Mouse (Mus musculus) fibroblast of lung, adult 2 months (primary cell): Measurements from ENCODE around the gene Gm1123.

ENCODE experiments used
- DNase-seq: peaks from one replicate; pipeline ENCODE4 v3.0.0-alpha.2; 2011; ENCODE audit warnings: low read depth

Gene Gm1123

DNA sequence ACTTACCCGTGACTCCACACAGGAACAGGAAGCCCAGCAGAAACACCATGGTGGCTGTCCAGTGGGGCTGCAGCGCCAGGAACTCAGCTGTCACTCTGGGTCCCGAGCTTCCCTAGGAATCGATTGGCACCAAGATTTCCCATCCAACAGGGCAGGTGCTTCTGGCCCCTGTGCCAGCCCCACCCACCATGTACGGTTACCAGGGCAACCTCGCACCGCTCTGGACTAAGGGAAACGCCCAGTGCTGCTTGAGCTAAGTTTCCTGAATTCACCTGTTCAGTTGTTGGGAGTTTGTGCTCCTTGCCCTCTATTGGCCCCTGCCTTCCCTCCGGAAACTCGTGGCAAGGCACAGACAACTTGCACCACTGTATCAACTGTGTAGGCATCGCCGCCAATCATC, at the start of gene Gm1123:
TSS of gene Gm1123 (minus strand) at position 141 of the 400 bp plus-strand sequence.
- no peak for DNase-seq

DNA sequence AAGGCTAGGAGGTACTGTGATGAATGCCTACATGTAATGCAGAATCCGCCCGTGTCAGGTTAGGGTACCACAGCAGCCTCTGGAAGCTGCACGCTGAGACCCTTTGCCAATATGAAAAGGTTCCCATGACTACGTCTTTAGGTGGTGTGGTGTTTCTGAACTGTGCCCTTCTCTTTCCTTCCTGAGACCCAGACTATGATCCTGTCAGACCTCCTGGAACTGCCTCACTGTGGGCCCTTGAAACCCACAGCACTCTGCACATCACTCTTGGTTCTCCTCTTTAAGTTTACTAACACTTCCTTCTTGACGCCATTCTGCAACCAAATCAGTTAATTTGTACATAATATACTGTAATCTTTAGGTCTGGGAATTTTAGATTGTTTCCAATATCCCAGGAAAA, 46.2 kb upstream of the Gm1123 start:
- no peak for DNase-seq

DNA sequence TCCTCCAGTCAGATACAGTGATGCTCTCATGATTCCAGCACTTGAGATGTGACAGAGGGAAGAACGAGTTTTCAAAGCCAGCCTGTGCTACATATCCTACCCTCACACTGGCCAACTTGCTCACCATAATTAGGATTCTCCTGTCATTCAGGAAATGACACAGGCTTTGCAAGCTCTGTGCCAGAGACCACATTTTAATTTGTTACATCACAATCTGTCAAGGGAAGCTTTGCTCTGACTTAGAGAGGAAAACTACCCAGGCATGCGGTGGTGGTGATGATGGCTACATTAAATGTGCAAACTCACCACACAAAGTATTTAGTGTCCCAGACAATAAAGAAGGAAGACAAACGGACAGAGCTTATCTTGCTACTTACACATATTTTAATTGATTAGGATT, 45.8 kb upstream of the Gm1123 start:
- DNase-seq: no peak

DNA sequence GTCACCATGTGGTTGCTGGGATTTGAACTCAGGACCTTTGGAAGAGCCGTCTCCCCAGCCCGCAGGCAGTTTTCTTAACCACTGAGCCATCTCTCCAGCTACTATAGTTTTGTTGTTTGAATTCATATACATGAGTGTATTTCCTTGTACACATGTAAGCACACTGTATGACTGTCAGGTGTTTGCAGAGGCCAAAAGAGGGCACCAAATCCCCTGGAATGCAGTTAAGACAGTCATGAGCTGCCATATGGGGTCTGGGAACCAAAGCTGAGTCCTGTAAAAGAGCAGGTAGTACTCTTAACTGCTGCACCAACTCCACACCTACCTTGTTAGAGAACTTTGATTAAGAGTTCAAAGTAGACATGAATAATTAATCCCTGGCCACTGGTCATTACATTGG, 45.1 kb upstream of the Gm1123 start:
- no peak for DNase-seq

DNA sequence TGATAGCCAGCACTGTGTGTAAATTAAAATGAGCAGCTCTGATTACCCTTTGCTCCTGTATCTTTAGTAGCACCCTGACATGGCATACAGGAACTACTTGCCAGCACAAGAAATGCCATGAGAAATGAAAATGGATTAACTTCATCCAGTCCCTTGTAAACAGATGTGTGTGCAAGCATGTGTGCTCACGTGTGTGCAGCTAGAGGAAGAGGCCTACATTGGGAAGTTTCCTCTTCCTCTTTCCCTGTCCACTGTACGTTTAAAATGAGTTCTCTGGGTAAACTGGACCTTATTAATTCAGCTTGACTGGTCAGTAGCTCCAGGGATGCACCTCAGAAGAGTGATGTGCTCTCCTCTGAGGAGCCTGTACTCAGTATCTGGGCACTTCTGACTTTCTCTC, 38.9 kb upstream of the Gm1123 start:
- DNase-seq: no peak

DNA sequence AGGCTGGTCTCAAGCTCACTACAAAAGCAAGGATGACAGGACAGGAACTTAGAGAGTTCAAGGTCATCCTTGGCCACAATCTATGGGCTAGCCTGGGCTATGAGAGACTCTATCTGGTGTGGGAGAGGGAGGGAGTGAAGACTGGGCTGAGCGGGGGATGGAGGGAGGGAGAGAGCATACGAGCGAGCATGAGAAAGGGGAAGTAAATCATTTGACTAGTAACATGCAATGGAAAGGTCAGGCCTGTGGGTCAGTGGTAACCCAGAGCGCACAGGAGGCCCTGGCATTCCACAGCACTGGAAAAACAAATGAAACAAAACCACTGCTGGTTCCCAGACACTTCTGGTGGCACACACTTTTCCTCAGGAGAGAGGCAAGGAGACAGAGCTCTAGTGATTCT, 37.0 kb upstream of the Gm1123 start:
- DNase-seq: no peak

DNA sequence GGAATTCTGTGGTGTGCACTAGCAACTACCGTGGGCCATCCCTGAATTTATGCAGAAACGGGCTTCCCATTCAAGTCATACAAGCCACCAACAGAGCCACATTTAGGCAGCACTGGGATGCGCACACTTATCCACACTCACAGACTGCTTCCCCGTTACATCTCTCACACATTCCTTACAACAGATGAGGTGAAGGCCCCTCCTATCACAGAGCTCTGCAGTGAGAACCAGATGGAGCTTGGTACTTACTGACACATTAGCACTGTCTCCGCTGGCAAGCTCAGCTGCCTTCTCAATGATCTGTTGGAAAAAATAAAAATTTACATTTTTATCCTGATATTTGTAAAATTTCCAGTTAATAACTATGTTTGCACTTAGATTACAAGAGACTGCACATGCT, 29.8 kb upstream of the Gm1123 start:
- DNase-seq: no peak

DNA sequence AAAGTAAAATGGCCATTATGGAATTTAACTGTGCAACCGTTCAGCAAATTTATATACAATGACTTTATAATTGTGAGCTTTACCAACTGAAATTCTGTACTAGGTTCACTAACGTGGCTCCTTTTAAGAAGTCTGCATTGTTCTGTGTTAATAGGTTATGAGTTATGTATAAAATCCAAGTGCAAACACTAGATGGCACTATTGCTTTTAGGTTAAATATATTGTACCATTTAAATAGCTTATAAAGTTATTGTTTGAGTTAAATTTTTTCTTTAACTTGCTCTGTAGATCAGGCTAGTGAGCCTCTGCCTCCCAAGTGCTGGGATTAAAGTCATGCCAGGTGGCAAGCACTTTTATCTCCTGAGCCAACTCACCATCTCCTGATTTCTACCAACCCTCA, 28.7 kb upstream of the Gm1123 start:
- no peak for DNase-seq

DNA sequence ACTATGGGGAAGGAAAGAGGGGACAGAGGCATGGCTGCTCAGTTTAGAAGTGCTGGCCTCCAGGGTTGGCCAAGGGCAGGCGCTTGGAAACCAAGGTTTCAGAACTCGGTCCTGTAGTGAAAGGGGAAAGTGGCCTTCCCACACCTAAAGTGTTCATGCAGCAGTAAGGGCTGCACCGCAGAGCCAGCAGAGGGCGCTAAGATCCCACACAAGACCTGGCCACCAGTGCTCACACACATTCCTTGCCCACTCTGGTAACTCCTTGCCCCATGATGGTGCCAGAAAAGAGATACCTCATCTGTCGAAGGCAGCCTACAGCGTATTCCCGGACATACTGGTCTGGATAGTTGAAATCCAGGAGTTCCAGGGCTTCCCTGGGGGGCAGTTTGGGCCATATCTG, 27.0 kb upstream of the Gm1123 start:
- peak; percentile 33 for DNase-seq

DNA sequence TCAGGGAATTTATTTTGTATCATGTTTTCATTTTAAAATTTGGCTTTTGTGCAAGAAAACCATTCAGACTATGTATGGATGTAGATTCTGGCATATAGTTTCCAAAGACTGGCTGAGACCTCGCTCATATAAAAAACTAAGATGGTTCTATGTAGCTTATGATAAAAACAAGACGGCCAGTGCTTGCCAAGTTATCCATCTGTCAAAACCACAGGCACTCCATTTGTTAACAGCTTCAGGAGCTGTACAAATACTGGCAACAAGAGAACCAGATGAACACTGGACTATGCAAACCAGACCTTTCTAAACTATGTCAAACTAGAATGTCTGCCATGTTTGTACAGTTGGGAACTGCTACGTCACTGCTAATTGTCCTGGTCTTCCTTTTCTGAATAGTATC, 22.2 kb upstream of the Gm1123 start:
- no peak for DNase-seq

DNA sequence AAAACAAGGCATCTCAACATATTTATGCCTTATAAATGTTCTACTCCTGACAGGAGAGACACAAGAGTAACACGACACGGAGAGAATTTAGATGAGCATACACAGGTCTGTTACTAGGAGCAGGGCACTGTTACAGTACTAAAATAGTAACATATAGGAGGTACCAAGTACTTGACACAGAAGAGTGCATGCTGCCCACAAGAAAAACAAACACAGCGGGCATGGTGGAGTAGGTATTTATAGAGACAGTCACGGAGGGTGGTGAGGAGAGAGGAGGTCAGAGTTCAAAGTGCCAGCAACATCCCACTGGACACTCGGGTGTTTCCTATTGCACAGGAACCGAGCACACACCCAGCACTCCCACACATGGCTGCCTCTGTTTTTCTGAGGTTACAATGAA, 14.2 kb upstream of the Gm1123 start:
- no peak for DNase-seq

DNA sequence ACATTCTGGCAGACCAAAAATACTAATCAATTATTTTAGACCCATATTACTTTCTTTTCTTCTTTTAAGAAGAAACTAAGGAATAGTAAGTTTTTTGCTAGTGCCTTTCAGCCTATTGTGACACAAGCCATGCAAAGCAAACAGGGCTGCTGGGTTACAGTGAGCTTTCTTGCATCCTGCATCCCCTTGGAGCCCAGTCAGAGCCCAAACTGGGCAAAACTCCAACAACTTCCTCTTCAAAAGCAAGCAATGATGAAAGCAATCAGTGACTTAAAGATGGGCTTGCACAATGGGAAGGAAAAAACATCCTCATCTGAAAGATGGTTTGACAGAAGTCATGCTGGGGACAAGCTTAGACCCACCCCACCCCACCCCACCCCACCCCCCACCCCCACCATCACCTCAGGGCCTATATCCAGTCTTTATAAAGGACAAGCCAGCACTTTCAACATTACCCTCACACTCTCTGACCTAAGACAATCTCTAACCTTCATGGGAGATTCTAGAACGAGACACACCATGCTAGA, 13.3 kb upstream of the Gm1123 start:
- peak; percentile 19 for DNase-seq

DNA sequence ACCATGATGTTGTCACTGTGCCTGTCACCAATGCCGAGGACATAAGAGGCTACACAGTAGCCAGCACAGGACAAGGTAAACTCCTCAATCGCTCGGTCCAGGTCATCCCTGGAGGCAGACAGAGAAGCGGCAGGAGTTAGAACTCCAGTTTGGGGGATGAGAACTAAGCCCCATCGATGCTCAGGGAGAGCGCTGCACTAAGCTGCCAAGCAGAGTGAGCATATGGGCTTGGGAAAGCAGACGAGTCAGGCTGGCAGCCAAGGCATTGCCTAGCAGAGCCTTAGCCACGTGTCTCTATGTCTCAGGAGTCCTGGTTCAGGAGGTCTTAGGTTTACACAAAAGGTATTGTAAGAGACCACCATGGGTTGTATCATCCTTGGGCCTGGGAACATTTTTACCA, 9.2 kb upstream of the Gm1123 start:
- DNase-seq: no peak

DNA sequence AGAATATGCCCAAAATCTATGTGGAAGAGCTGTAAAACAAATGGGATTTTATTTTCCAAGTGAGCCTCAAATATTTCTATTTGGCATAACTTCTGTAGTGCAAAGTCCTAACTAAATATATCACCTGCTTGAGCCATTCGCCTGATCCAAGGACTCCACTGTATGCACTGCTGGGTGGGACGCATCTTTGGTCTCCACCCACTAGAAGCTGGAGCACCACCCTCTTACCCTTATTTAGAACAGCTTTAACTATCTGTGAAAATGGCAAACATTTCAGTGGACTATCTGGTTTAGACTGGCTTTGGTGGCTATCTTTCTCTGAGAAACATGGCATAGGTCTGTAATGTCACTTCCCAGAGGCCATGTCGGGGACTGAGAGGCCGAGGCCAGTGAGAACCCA, 7.1 kb upstream of the Gm1123 start:
- no peak for DNase-seq

DNA sequence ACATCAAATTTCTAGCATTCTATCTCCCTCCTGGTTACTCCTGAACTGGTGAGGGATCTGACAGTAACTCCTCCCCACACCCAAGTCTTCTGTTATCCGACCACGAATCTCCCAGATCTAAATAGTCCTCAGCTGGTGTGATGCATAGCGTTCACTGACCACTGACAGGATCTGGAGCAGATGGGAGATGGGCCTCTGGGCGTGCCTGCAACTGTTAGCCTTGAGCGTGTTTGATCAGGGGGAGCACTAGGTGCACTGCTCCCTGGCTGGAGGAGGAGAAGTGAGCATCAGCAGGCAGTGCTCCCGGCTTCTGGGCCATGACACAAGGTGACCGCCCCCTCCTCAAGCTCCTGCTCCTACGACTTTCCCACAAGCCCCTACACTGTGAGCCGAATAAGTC, 6.5 kb upstream of the Gm1123 start:
- no peak for DNase-seq

DNA sequence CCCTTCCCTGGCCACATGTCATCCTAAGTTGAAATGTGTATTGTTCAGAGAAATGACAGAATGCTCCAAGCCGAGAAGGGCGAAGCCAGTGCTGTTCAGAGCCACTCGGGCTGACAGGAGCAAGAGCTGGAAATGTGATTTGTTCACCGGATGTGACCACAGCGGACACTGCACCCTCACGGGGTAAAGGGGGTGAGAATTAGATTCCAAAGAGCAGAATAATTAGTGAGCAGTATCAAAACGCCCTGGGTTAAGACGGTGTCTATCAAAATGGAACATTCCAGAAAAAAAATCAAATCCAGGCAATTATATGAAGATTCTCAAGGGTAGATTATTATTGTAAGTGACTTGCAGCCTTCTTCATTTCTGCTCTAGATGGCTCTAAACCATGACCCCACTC, 1.4 kb downstream of the Gm1123 start:
- DNase-seq: no peak

DNA sequence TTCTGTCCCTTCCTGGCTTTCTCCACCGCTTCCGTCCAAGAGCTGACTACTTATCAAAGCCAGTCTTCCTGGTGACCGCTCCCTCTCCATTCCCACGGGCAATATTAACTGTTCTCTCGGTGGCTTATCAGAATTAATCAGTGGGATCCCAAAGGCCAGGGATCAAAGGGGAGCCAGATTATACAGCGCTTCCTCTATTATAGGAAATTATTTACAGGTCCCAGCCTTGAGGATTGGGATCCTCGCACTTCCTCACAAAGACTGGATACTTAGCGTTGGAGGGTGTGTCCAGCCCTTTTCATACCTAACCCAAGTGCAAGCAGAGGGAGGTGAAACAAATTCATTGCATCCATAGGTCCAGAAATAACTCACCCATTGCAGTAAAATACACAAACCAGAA, 3.5 kb downstream of the Gm1123 start:
- DNase-seq: no peak

DNA sequence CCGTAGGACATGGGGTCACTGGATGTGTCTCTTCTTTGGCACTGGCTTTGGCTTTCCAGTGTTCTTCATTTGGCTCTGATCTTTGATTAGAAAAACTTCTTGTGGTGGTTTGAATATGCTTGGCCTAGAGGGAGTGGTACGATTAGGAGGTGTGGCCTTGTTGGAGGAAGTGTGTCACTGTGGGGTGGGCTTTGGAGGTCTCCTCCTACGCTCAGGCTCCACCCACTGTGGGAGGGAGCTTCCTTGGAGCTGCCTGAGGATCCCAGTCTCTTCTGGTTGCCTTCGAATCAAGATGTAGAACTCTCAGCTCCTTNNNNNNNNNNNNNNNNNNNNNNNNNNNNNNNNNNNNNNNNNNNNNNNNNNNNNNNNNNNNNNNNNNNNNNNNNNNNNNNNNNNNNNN, 13.8 kb downstream of the Gm1123 start:
- no peak for DNase-seq

DNA sequence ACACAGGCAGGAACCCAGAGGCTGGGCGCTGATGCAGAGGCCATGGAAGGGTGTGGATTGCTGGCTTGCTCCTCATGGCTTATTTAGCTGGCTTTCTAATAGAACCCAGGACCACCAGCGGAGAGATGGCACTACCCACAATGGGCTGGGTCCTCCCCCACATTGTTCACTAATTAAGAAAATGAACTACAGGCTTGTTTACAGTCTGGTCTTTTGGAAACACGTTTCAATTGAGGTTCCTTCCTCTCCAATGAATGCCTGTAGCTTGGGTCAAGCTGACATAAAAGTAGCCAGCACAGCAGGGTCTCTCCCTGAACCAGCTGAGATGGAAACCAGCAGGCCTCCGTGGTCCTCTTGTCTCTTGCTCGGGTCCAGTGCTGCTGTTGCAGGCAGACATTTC, 14.3 kb downstream of the Gm1123 start:
- DNase-seq: no peak

DNA sequence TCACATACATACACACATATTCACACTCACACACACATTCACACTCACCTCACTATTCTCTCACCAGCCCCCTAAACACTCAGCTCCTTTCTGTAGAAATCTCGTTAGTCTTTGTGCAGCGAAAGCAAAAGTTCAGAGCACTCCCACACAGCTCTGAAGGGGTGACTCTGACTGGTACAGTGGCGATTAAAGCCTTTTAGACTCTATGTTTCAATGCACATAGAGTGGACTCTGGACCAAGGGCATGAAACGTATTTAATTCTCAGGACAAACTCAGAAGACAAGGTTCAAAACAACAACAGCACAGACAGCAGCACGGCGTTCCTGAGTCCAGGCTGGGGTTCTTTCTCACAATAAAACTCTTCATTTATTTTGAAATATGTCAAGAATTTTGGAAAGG, 17.8 kb downstream of the Gm1123 start:
- DNase-seq: no peak

DNA sequence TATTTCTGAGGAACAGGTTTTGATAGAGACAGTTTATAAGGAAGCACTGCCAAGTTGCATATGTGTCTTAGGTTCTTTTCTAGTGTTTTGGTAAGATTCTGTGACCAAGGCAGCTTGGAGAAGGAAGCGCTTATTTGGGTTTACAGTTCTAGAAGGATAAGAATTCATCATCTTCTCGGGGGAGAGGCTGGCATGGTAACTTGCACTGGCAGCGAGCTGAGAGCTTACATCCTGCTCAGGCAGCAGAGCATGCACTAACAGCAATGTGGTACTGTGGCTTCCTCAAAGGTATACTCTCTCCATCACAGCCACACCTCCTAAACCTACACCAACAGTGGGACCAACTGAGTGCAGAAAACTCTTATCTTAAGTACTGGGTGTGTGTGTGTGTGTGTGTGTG, 18.8 kb downstream of the Gm1123 start:
- DNase-seq: no peak

DNA sequence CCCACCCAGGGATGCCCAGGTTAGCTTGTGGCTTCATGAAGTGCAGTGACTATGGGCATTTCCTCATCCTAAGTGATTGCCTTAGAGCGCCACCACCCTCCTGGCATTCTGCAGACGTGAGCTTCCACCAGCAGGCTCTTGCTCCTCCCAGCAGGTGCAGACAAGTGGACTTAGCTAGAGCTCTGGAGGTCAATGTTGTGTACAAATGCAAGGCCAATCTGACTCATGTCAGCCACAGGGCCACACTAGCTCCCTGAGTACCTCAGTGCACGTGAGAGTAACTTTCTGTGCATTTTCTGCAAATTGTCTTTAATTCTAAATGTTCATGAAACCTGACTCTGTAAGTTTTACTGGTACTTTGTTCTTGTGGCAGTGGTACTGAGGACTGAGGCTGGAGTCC, 19.2 kb downstream of the Gm1123 start:
- no peak for DNase-seq

DNA sequence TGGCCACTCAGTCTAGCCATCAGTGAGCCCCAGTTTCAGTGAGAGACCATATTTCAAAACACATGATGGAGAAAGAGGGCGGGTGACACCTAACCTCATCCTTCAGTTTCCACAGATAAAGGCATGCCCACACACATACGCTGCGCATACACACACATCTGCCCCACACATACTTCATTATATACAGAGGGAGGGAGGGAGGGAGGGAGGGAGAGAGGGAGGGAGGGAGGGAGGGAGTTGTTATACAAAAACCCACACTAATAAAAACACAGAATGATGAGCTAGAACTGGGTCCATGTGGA, 25.7 kb downstream of the Gm1123 start:
- no peak for DNase-seq

DNA sequence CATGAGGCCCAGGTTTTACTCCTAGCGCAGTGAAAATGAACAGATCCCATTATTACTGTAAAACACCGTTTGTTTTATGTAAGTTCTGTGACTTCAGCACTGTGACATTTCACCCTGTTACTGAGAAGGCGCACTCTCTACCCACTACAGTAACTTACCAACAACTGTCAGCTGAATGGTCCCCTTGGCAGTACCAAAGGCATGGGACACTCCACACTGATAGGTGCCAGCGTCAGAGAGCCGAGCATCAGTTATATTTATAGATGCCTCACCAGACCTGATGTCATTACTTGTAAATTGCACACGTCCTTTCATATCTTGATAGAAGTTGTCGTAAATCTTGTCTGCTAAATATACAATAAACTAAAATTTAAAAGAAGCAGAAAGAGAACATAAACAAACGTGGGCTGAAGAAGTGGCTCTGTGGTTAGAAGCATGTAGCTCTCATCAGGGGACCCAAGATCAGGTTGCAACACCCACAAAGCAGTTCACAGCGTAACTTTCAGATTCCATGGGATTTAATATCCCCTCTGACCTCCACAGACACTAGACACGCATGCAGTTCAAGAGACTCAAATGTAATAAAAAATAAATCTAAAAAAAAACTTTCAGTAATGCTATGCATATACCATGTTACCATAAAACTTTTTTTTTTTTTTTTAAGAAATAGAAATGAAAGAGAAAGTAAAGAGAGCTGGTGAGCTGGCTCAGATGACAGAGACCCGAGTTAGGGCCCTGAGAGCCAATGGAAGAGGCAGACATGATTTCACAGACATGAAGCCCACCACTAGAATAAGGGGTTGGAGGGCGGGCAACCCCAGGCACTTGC, 26.2 kb downstream of the Gm1123 start:
- no peak for DNase-seq
